Mouse (Mus musculus): ENCODE results near the gene Pramel5.
"Not testable (repeated sequence)": the region's sequence is repeated elsewhere in the genome, so short reads cannot be mapped to it uniquely, and the experiment has no call there.

The Pramel5 gene

GRCm38 (mm10) chr4:144280388-144280787, at the start of gene Pramel5:
Pramel5 (minus strand) TSS chr4:144280488.
- not testable (repeated sequence) for DNase-seq (ENCODE audit: low spot score)

DNA sequence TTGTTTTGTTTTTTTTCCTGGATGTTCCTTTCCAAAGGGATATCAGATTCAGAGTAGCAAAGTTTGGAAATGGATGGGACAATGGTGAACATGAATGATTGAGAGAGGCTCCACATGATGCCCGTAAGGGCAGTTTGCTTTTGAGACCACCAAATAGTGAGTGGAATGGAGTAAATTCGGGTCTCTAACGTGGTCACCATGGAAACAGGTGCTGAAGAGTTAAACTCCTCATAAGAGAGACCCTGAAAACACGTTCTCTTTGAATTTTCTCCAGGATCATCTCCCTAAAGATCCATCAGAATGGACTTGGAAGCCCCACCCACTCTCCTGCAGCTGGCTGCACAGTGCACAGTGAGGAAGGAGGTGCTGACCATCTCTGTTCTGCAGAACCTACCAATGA, 49.7 kb upstream of the Pramel5 start, which contains the start of gene Gm13128:
Gm13128 (plus strand) TSS at position 301 of the 400 bp plus-strand sequence.
- DNase-seq (ENCODE audit: low spot score): not testable (repeated sequence)

- not testable (repeated sequence) for DNase-seq (ENCODE audit: low spot score)
Observed at GRCm38 (mm10) chr4:144312666-144313460, 32.6 kb upstream of the Pramel5 start.

- DNase-seq (ENCODE audit: low spot score): not testable (repeated sequence)
Observed at GRCm38 (mm10) chr4:144299414-144299813, 19.1 kb upstream of the Pramel5 start.

DNA sequence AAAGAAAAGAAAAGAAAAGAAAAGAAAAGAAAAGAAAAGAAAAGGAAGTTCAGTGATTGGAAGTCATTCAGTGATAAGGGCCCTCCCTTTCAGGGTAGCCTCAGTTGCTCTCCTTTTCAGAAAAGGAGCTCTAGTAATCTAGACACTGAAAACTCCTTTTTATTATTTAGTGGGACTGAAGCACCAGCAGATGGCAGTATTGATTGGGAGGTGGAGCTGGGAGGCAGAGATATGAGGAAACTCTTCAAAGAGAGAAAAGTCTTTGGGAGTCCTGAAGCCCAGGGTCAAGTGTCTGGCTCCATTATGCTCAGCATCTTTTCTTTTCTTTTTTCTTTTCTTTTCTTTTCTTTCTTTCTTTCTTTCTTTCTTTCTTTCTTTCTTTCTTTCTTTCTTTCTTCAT, 25.5 kb downstream of the Pramel5 start:
- DNase-seq (ENCODE audit: low spot score): not testable (repeated sequence)
